Mouse (Mus musculus): ENCODE measurements at regions not wholly inside any gene's neighbourhood (a gene's known extent, or its start where the extent isn't known, plus 50 kb on each side); places are given as distances from the start of the nearest gene placed in this dataset.

GRCm38 (mm10) chrX:142456022-142456421, 65.7 kb upstream of the Acsl4 start:
- ATAC-seq (replicated peaks; ENCODE audit: low FRiP score, low TSS enrichment, poor library complexity, severe bottlenecking), result no peak

- no peak for ATAC-seq (replicated peaks; ENCODE audit: low FRiP score, low TSS enrichment, poor library complexity, severe bottlenecking)
These were observed 73.8 kb upstream of the Acsl4 start for GRCm38 (mm10) chrX:142464174-142464573.

- no peak for ATAC-seq (replicated peaks; ENCODE audit: low FRiP score, low TSS enrichment, poor library complexity, severe bottlenecking)
These were observed 74.4 kb upstream of the Acsl4 start for GRCm38 (mm10) chrX:142464756-142465155.

GRCm38 (mm10) chrX:142467850-142468256, 77.5 kb upstream of the Acsl4 start:
- no peak for ATAC-seq (replicated peaks; ENCODE audit: low FRiP score, low TSS enrichment, poor library complexity, severe bottlenecking)

GRCm38 (mm10) chrX:142468388-142468787, 78.1 kb upstream of the Acsl4 start:
- no peak for ATAC-seq (replicated peaks; ENCODE audit: low FRiP score, low TSS enrichment, poor library complexity, severe bottlenecking)

GRCm38 (mm10) chrX:142469048-142469634, 78.8 kb upstream of the Acsl4 start:
- ATAC-seq (replicated peaks; ENCODE audit: low FRiP score, low TSS enrichment, poor library complexity, severe bottlenecking), result peak; percentile 59

- peak; percentile 95 for ATAC-seq (replicated peaks; ENCODE audit: low FRiP score, low TSS enrichment, poor library complexity, severe bottlenecking)
These were observed 79.7 kb upstream of the Acsl4 start for GRCm38 (mm10) chrX:142470083-142470482.

GRCm38 (mm10) chrX:142481203-142481815, 91.0 kb upstream of the Acsl4 start:
- no peak for ATAC-seq (replicated peaks; ENCODE audit: low FRiP score, low TSS enrichment, poor library complexity, severe bottlenecking)

- no peak for ATAC-seq (replicated peaks; ENCODE audit: low FRiP score, low TSS enrichment, poor library complexity, severe bottlenecking)
These were observed 97.7 kb upstream of the Acsl4 start for GRCm38 (mm10) chrX:142488078-142488477.

- no peak for ATAC-seq (replicated peaks; ENCODE audit: low FRiP score, low TSS enrichment, poor library complexity, severe bottlenecking)
These were observed 99.9 kb upstream of the Acsl4 start for GRCm38 (mm10) chrX:142490093-142490717.

- no peak for ATAC-seq (replicated peaks; ENCODE audit: low FRiP score, low TSS enrichment, poor library complexity, severe bottlenecking)
These were observed 110.8 kb upstream of the Acsl4 start for GRCm38 (mm10) chrX:142501094-142501493.

GRCm38 (mm10) chrX:142504962-142505361, 114.6 kb upstream of the Acsl4 start:
- no peak for ATAC-seq (replicated peaks; ENCODE audit: low FRiP score, low TSS enrichment, poor library complexity, severe bottlenecking)

- peak; percentile 97 for ATAC-seq (replicated peaks; ENCODE audit: low FRiP score, low TSS enrichment, poor library complexity, severe bottlenecking)
These were observed 117.1 kb upstream of the Acsl4 start for GRCm38 (mm10) chrX:142507475-142507874.

GRCm38 (mm10) chrX:142516406-142517131, 126.2 kb upstream of the Acsl4 start:
- no peak for ATAC-seq (replicated peaks; ENCODE audit: low FRiP score, low TSS enrichment, poor library complexity, severe bottlenecking)

- no peak for ATAC-seq (replicated peaks; ENCODE audit: low FRiP score, low TSS enrichment, poor library complexity, severe bottlenecking)
These were observed 126.9 kb upstream of the Acsl4 start for GRCm38 (mm10) chrX:142517205-142517604.

- ATAC-seq (replicated peaks; ENCODE audit: low FRiP score, low TSS enrichment, poor library complexity, severe bottlenecking), result no peak
These were observed 130.7 kb upstream of the Acsl4 start for GRCm38 (mm10) chrX:142521063-142521462.

- ATAC-seq (replicated peaks; ENCODE audit: low FRiP score, low TSS enrichment, poor library complexity, severe bottlenecking), result peak; percentile 61; the same call in 1 of the 2 replicates
These were observed 136.6 kb upstream of the Acsl4 start for GRCm38 (mm10) chrX:142526953-142527352.

- ATAC-seq (replicated peaks; ENCODE audit: low FRiP score, low TSS enrichment, poor library complexity, severe bottlenecking), result peak; percentile 65; the same call in 1 of the 2 replicates
These were observed 139.6 kb upstream of the Acsl4 start for GRCm38 (mm10) chrX:142529892-142530291.

- ATAC-seq (replicated peaks; ENCODE audit: low FRiP score, low TSS enrichment, poor library complexity, severe bottlenecking), result no peak
These were observed 144.4 kb upstream of the Acsl4 start for GRCm38 (mm10) chrX:142534780-142535179.

GRCm38 (mm10) chrX:142535540-142535939, 145.2 kb upstream of the Acsl4 start:
- peak; percentile 81 for ATAC-seq (replicated peaks; ENCODE audit: low FRiP score, low TSS enrichment, poor library complexity, severe bottlenecking)

All from megakaryocyte-erythroid progenitor cell, adult 5-6 weeks (primary cell).